Mouse (Mus musculus) limb, embryonic 10.5 days (tissue): ENCODE results near the gene Gm26938. TPM values are rescaled to one million over a fixed set of nuclear protein-coding genes. Genes with fewer than 3 reads are reported as not detected.

Experiments used
- DNase-seq: peaks from one replicate; pipeline ENCODE4 v3.0.0-alpha.2; 2017; ENCODE audit warnings: low spot score
- H3K27ac ChIP-seq: fragments of 300-500 bp; sonication (generic); 2 replicates; pipeline ENCODE4 v1.5.1; 2016; ENCODE audit warnings: mild to moderate bottlenecking
- H3K27me3 ChIP-seq: fragments of 300-500 bp; sonication (generic); 2 replicates; pipeline ENCODE4 v1.6.1; 2016; ENCODE audit warnings: low read depth, mild to moderate bottlenecking; ENCODE audit not compliant: poor library complexity, severe bottlenecking
- H3K36me3 ChIP-seq: fragments of 300-500 bp; sonication (generic); 2 replicates; pipeline ENCODE4 v1.6.1; 2016; ENCODE audit warnings: mild to moderate bottlenecking, moderate library complexity
- H3K4me1 ChIP-seq: fragments of 300-500 bp; sonication (generic); 2 replicates; pipeline ENCODE4 v1.6.1; 2016
- H3K4me3 ChIP-seq: fragments of 300-500 bp; sonication (generic); 2 replicates; pipeline ENCODE4 v1.5.1; 2016; ENCODE audit warnings: mild to moderate bottlenecking, moderate library complexity
- H3K9me3 ChIP-seq: fragments of 300-500 bp; sonication (generic); replicated peaks from 2 replicates; pipeline ENCODE4 v1.6.1; 2016; ENCODE audit warnings: mild to moderate bottlenecking
- WGBS: fragments of 180-500 bp; shearing (Covaris S2); methylation state at CpG from one replicate; pipeline ENCODE4 v1.1.7; 2016; 5-methylcytosine and 5-hydroxymethylcytosine counted together
- polyA plus RNA-seq: library from polyadenylated mRNA; unstranded; fragments of >200 nt; fragmentation: Nextera tagmentation; extraction: Ambion mirVana; gene quantifications from 2 replicates; pipeline ENCODE4 v1.2.1, GENCODE M21; 2016

The Gm26938 gene
- polyA plus RNA-seq, 1 experiment from 2014 or later = not detected

DNA sequence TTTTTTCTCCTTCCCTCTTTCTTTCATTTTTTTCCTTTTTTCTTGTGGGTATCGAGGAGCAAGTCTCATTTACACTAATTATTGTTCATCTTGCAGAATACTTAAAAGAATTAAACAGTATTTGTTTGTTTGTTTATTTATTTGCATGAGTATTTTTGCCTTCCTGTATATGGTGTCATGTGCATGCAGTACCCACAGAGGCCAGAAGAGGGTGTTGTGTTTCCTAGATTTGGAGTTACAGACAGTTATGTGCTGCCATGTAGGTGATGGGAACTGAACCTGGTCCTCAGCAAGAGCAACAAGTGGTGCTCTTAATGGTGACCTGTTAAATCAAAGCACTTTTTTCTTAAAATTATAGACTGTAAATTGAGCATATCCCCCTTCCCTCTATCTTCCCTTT is 1.4 kb upstream of the Gm26938 start:
- H3K36me3 ChIP-seq = peaks cover 27% of the 10 kb centered on the region
- H3K4me3 ChIP-seq = no peak overlapping the region
- H3K27me3 ChIP-seq = no peaks in the 10 kb centered on the region
- H3K9me3 ChIP-seq = no peaks in the 10 kb centered on the region
- no peak for DNase-seq
- H3K27ac ChIP-seq = no peak overlapping the region
- WGBS = 92% methylated on average over 1 of the region's 1 CpGs
- H3K4me1 ChIP-seq = peaks cover 20% of the 10 kb centered on the region

GRCm38 (mm10) chr5:139825947-139826346 is 260 bp downstream of the Gm26938 start:
- peak overlapping the region; percentile 84 for H3K27ac ChIP-seq
- no peak for DNase-seq
- peaks cover 36% of the 10 kb centered on the region for H3K4me1 ChIP-seq
- H3K9me3 ChIP-seq = no peaks in the 10 kb centered on the region
- H3K27me3 ChIP-seq = no peaks in the 10 kb centered on the region
- H3K4me3 ChIP-seq = peak overlapping the region; percentile 79
- 43% methylated on average over 11 of the region's 11 CpGs for WGBS
- peaks cover 37% of the 10 kb centered on the region for H3K36me3 ChIP-seq

DNA sequence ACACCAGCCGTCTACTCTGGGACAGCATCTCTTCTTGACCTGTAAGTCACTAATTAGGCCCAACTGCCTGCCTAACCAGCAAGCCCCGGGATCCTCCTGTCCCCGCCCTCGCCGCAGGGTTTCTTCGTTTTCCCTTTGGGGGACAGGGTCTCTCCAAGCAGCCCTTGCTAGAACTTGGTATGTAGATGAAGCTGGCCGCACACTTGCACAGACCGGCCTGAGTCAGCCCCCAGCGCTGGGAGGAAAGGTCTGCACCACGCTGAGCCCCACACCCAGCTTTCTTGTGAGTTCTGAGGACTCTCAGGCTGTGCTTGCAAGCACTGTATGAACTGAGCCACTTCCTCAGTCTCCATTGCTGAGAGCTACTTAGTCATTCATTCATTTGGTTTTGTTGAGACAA is 1.7 kb downstream of the Gm26938 start:
- DNase-seq = no peak
- Histone ChIP-seq H3K36me3 (peaks cover 37% of the 10 kb centered on the region), H3K27me3 (no peaks in the 10 kb centered on the region), H3K27ac (no peak overlapping the region), H3K4me3 (no peak overlapping the region), H3K9me3 (no peaks in the 10 kb centered on the region), H3K4me1 (peaks cover 37% of the 10 kb centered on the region)
- 93% methylated on average over 10 of the region's 10 CpGs for WGBS

DNA sequence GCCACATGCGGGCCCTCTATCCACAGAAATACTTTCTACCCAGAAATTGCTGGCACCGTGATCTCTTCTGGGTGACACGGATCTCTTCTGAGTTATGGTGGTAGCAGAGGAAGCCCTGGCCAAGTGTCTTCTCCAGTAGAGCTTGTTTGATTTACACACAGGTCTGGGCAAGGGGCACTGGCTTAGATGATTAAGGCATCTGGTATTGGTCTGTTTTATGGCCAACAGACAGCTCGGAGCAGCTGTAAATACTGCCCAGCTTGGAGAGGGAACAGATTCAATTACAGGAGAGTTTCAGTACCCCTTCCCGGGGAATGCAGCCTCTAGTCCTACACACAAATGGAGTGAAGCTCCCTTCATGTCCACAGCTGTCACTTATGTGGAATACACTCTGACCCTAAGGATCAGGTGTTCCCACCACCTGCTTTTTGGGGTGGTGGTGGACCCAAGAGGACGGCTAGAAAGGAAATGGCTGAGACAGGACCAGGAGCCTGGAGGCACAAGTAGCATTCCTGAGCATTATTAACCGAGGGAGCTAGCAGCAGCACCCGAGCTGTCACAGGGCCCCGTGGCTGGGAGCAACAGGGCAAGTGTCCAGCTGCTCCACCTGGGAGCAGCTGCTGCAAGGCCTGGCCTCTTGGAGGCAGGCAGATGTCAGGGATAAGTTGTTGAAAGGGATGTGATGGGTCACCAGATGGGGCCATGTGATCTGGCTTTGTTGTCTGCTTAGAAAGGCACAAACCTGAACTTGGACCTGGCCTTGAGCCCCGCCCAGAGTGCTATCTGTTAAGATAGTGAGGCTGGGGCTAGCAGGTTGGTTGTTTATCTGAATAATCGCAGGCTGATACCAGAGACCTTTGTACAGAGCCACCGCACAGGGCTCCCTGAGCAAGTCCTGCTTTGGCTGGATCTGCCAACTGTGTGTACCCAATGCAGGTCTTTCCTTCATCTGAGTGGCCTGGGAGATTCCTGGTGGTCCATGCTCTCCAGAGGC is 4.4 kb downstream of the Gm26938 start:
- no peak for DNase-seq

GRCm38 (mm10) chr5:139819538-139820181 is 6.5 kb downstream of the Gm26938 start, which contains the start of gene Tmem184a:
Tmem184a (minus strand) TSS chr5:139819917.
- WGBS = 89% methylated on average over 9 of the region's 9 CpGs
- Histone ChIP-seq H3K4me3 (no peak within 1 kb of the TSS), H3K9me3 (no peaks in the 10 kb centered on the region), H3K27me3 (peaks cover 20% of the 10 kb centered on the region), H3K27ac (no peak within 1 kb of the TSS), H3K36me3 (peaks cover 30% of the 10 kb centered on the region), H3K4me1 (peaks cover 25% of the 10 kb centered on the region)
- DNase-seq = no peak

More for the DNA sequence above, 4.4 kb downstream of the Gm26938 start:
- Histone ChIP-seq H3K9me3 (no peaks in the 10 kb centered on the region), H3K4me3 (no peak overlapping the region), H3K27me3 (no peaks in the 10 kb centered on the region), H3K4me1 (peaks cover 37% of the 10 kb centered on the region), H3K36me3 (peaks cover 37% of the 10 kb centered on the region), H3K27ac (0 out of 2 replicates have a peak overlapping the region, but pooled peaks have one; percentile 14)
- WGBS = 53% methylated on average over 12 of the region's 12 CpGs

- H3K27me3 ChIP-seq = peaks cover 29% of the 10 kb centered on the region
- no peak for DNase-seq
- 55% methylated on average over 4 of the region's 4 CpGs for WGBS
- H3K4me3 ChIP-seq = no peak overlapping the region
- peaks cover 22% of the 10 kb centered on the region for H3K36me3 ChIP-seq
- H3K27ac ChIP-seq = no peak overlapping the region
- no peaks in the 10 kb centered on the region for H3K9me3 ChIP-seq
- peaks cover 28% of the 10 kb centered on the region for H3K4me1 ChIP-seq
Measured at GRCm38 (mm10) chr5:139818801-139819200, 7.4 kb downstream of the Gm26938 start.

DNA sequence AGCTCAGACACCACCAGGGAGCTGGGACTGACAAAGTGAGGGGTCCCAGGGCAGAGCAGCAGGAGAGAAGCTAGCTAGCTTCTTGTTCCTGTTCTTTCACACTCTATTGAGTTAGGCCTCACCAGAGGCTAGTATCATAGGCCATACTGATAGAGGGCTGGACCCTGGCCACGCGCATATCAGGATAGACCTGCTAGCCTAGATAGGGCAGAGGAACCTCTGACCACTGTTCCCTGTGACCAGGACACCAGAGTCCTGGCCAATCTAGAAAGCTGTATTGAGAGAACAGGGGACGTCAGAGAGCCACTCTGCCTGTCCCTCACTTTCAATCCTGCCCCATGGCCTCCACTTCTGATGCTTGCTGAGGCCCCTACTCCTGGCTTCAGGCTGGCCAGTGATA is 8.2 kb downstream of the Gm26938 start:
- peaks cover 36% of the 10 kb centered on the region for H3K27me3 ChIP-seq
- no peak for DNase-seq

DNA sequence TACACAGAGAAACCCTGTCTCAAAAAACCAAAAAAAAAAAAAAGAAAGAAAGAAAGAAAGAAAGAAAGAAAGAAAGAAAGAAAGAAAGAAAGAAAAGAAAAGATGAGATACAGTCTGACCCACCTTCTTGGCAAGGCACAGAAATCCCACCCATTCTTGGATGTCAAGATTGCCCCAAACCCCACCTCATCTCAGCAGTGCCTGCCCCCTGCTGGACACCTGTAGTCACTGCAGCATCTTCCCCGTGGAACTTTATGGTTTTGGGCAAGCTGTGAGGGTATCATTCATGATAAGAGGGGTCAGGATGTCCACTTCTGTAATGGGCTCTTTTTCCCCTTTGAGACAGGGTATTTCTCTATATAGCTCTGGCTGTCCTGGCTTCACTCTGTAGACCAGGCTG is 8.9 kb downstream of the Gm26938 start:
- no peak overlapping the region for H3K27ac ChIP-seq
- H3K4me1 ChIP-seq = peaks cover 24% of the 10 kb centered on the region
- no peak for DNase-seq
- no peak overlapping the region for H3K4me3 ChIP-seq
- no peaks in the 10 kb centered on the region for H3K9me3 ChIP-seq
- 13% methylated on average over 1 of the region's 1 CpGs for WGBS
- H3K27me3 ChIP-seq = peaks cover 44% of the 10 kb centered on the region
- H3K36me3 ChIP-seq = peaks cover 7% of the 10 kb centered on the region

More for the DNA sequence above, 8.2 kb downstream of the Gm26938 start:
- H3K4me1 ChIP-seq = peaks cover 27% of the 10 kb centered on the region
- no peak overlapping the region for H3K4me3 ChIP-seq
- H3K9me3 ChIP-seq = no peaks in the 10 kb centered on the region
- peaks cover 15% of the 10 kb centered on the region for H3K36me3 ChIP-seq
- no peak overlapping the region for H3K27ac ChIP-seq
- WGBS = 88% methylated on average over 3 of the region's 3 CpGs

GRCm38 (mm10) chr5:139816445-139816844 is 9.8 kb downstream of the Gm26938 start:
- H3K27me3 ChIP-seq = peaks cover 52% of the 10 kb centered on the region
- no peaks in the 10 kb centered on the region; the same call in none of the 2 replicates for H3K36me3 ChIP-seq
- DNase-seq = no peak
- peaks cover 15% of the 10 kb centered on the region for H3K4me1 ChIP-seq
- no peaks in the 10 kb centered on the region for H3K9me3 ChIP-seq
- no peak overlapping the region for H3K27ac ChIP-seq
- H3K4me3 ChIP-seq = no peak overlapping the region

DNA sequence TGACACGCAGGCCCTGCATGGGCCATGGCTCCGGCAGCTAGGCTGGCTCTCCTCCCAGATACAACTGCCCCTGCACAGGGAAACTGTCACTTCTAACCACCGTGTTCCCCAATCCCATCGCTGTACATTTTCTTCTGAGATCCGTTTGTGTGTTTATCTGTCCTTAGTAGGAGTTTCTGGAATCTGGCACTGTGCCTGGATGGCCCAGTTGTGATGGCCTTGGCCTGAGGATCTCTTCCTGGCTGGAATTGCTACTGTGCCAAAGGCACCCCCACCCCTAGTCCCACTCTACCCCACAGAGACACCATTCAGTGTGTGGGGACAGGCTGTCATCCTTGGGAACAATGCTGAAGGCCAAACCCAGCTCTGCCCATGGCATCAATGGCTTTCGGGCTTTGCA is 10.2 kb downstream of the Gm26938 start:
- Histone ChIP-seq H3K27me3 (peaks cover 54% of the 10 kb centered on the region), H3K27ac (no peak overlapping the region), H3K9me3 (no peaks in the 10 kb centered on the region), H3K4me1 (peaks cover 10% of the 10 kb centered on the region), H3K36me3 (no peaks in the 10 kb centered on the region), H3K4me3 (no peak overlapping the region)
- no peak for DNase-seq
- 87% methylated on average over 6 of the region's 6 CpGs for WGBS

GRCm38 (mm10) chr5:139813963-139814381 is 12.2 kb downstream of the Gm26938 start:
- Histone ChIP-seq H3K36me3 (no peaks in the 10 kb centered on the region), H3K9me3 (no peaks in the 10 kb centered on the region), H3K4me3 (peak overlapping the region; percentile 17), H3K4me1 (peaks cover 10% of the 10 kb centered on the region), H3K27me3 (peaks cover 54% of the 10 kb centered on the region), H3K27ac (0 out of 2 replicates have a peak overlapping the region, but pooled peaks have one; percentile 42)
- DNase-seq = no peak
- WGBS = 4% methylated on average over 13 of the region's 13 CpGs

DNA sequence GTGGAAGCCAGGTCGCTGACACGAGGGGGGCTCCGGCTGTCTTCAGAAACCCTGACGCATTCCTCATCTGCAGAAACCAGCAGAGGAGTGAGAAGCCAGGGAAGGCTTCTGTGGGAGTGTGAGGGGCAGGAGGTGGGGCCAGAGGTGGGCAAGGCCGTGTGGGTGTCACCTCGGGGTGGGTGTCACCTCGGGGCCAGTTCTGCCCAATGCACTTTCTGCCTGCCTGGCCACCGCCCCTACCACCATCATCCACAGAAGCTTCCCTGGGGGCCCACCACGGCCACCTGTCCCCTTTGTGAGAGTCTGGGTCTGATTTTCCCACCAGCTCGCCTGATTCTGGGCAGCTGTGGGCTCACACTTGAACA is 13.1 kb downstream of the Gm26938 start:
- DNase-seq = no peak
- peaks cover 54% of the 10 kb centered on the region for H3K27me3 ChIP-seq
- H3K9me3 ChIP-seq = no peaks in the 10 kb centered on the region
- 30% methylated on average over 10 of the region's 10 CpGs for WGBS
- no peak overlapping the region for H3K4me3 ChIP-seq
- no peaks in the 10 kb centered on the region for H3K36me3 ChIP-seq
- peaks cover 10% of the 10 kb centered on the region for H3K4me1 ChIP-seq
- H3K27ac ChIP-seq = 0 out of 2 replicates have a peak overlapping the region, but pooled peaks have one; percentile 2
